Mouse (Mus musculus) thymus, adult 2 months (tissue): Measurements from ENCODE around the gene Vkorc1l1. TPM values are rescaled to one million over a fixed set of nuclear protein-coding genes. Genes with fewer than 3 reads are reported as not detected.

Experiments
- DNase-seq: peaks from one replicate; pipeline ENCODE4 v3.0.0; 2021
- H3K27ac ChIP-seq: fragments of 200-500 bp; 2 replicates; pipeline ENCODE4 v1.5.1; 2012; ENCODE audit warnings: low read length, control low read depth; ENCODE audit not compliant: control insufficient read depth, insufficient read depth
- H3K27me3 ChIP-seq: fragments of 200-500 bp; 2 replicates; pipeline ENCODE4 v1.6.1; 2012; ENCODE audit warnings: mild to moderate bottlenecking, low read length, moderate library complexity, mixed read lengths; ENCODE audit not compliant: control insufficient read depth, insufficient read depth
- H3K36me3 ChIP-seq: fragments of 200-500 bp; 2 replicates; pipeline ENCODE4 v1.6.1; 2012; ENCODE audit warnings: mild to moderate bottlenecking, low read length, moderate library complexity; ENCODE audit not compliant: control insufficient read depth, insufficient read depth
- H3K4me1 ChIP-seq: fragments of 200-500 bp; replicated peaks from 2 replicates; pipeline ENCODE4 v1.6.1; 2012; ENCODE audit warnings: low read length; ENCODE audit not compliant: control insufficient read depth, insufficient read depth
- H3K4me3 ChIP-seq: fragments of 200-500 bp; 2 replicates; pipeline ENCODE4 v1.5.1; 2012; ENCODE audit warnings: mild to moderate bottlenecking, low read length, control low read depth, moderate library complexity; ENCODE audit not compliant: control insufficient read depth, insufficient read depth
- CTCF ChIP-seq: fragments of 200-500 bp; IDR thresholded peaks from 2 replicates; pipeline ENCODE4 v1.5.1; 2012; ENCODE audit warnings: mild to moderate bottlenecking, control low read depth, low read length, moderate library complexity, borderline replicate concordance; ENCODE audit not compliant: control insufficient read depth, poor library complexity, insufficient read depth; ENCODE audit errors: extremely low read depth
- POLR2A ChIP-seq: fragments of 200-500 bp; IDR thresholded peaks from 2 replicates; pipeline ENCODE4 v1.6.1; 2012; ENCODE audit warnings: mild to moderate bottlenecking, low read length, control low read depth, moderate library complexity; ENCODE audit not compliant: control insufficient read depth, poor library complexity, insufficient read depth; ENCODE audit errors: extremely low read depth
- WGBS: fragments of 180-500 bp; shearing (Covaris S2); methylation state at CpG from one replicate; pipeline ENCODE4 v1.1.7; 2018; 5-methylcytosine and 5-hydroxymethylcytosine counted together
- polyA plus RNA-seq: library from polyadenylated mRNA; depleted of rRNA; stranded (reverse); fragments of >200 nt; gene quantifications from 2 replicates; pipeline ENCODE4 v1.2.3, GENCODE M21; 2012; rRNA removed

The Vkorc1l1 gene
- polyA plus RNA-seq, 1 experiment: 20.9 TPM

GRCm38 (mm10) chr5:130031410-130032390, 89.9 kb downstream of the Vkorc1l1 start:
- WGBS: 97% methylated on average over 19 of the region's 19 CpGs
- Histone ChIP-seq H3K27ac (no peak overlapping the region), H3K4me3 (no peak overlapping the region), H3K4me1 (no peaks in the 10 kb centered on the region; the same call in 1 of the 2 replicates), H3K36me3 (peaks cover 3% of the 10 kb centered on the region; the same call in 1 of the 2 replicates), H3K27me3 (no peaks in the 10 kb centered on the region)
- DNase-seq: no peak
- TF ChIP-seq CTCF (no peak), POLR2A (no peak)

DNA sequence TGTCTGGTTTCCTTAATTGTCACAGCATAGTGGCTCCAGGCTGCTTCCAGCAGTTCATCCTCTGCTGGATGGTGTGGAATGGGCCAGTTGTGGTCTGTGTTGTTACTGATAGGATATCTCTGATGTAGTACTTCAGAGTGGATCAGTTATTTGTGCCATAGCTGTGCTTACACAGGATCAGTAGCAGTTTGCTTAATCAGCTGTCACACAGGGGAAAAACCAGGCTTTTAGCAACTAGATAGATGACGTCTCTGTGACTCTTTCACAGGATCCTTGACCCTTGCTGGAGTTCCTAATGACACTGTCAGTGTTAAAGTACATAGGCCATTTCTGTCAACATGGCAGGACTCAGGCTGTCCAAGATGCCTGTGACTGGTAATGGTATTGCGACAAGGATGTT, 92.1 kb downstream of the Vkorc1l1 start:
- no peak for DNase-seq
- Histone ChIP-seq H3K27ac (no peak overlapping the region), H3K4me1 (no peaks in the 10 kb centered on the region; the same call in 1 of the 2 replicates), H3K4me3 (no peak overlapping the region), H3K27me3 (no peaks in the 10 kb centered on the region), H3K36me3 (peaks cover 10% of the 10 kb centered on the region; the same call in 1 of the 2 replicates)
- WGBS: 99% methylated on average over 2 of the region's 2 CpGs
- TF ChIP-seq CTCF: no peak

Other genes with a start within 250 kb of the Vkorc1l1 start
- 0.11 TPM in 1 of 2 replicates, not detected in the other for gene Sept14, start 233.5 kb upstream of the Vkorc1l1 start, polyA plus RNA-seq
- 66.5 and 83.5 TPM in 2 replicates for gene Mrps17, start 226.5 kb upstream of the Vkorc1l1 start, polyA plus RNA-seq
- gene Nipsnap2, start 216.9 kb upstream of the Vkorc1l1 start, polyA plus RNA-seq: 31.5 and 45.9 TPM in 2 replicates
- gene Psph, start 154.5 kb upstream of the Vkorc1l1 start, polyA plus RNA-seq: 32.9 and 36.8 TPM in 2 replicates
- 17.3 and 19.4 TPM in 2 replicates for gene Sumf2, start 95.0 kb upstream of the Vkorc1l1 start, polyA plus RNA-seq
- 1,121 and 1,221 TPM in 2 replicates for gene Chchd2, start 54.5 kb upstream of the Vkorc1l1 start, polyA plus RNA-seq
- 0.50 and 0.93 TPM in 2 replicates for gene Zbed5, start 46.2 kb upstream of the Vkorc1l1 start, polyA plus RNA-seq
- 1.3 and 3.6 TPM in 2 replicates for gene Phkg1, start 43.4 kb upstream of the Vkorc1l1 start, polyA plus RNA-seq
- gene Nupr1l, start 33.4 kb upstream of the Vkorc1l1 start, polyA plus RNA-seq: 3.4 and 3.5 TPM in 2 replicates
- gene Gusb, start 61.1 kb downstream of the Vkorc1l1 start, polyA plus RNA-seq: 55.1 and 57.5 TPM in 2 replicates
- gene Asl, start 87.3 kb downstream of the Vkorc1l1 start, polyA plus RNA-seq: 33.0 and 40.4 TPM in 2 replicates
- 17.0 and 17.5 TPM in 2 replicates for gene Crcp, start 87.3 kb downstream of the Vkorc1l1 start, polyA plus RNA-seq
- 8.4 and 9.5 TPM in 2 replicates for gene Tpst1, start 131.4 kb downstream of the Vkorc1l1 start, polyA plus RNA-seq
- gene Kctd7, start 202.9 kb downstream of the Vkorc1l1 start, polyA plus RNA-seq: 6.9 and 7.9 TPM in 2 replicates
- gene Rabgef1, start 229.8 kb downstream of the Vkorc1l1 start, polyA plus RNA-seq: 19.7 and 21.0 TPM in 2 replicates